Mouse (Mus musculus) MEL (cell line): ENCODE measurements around the gene Nrn1l. TPM values are rescaled to one million over a fixed set of nuclear protein-coding genes. Genes with fewer than 3 reads are reported as not detected.

Experiments used
- DNase-seq: peaks from one replicate; pipeline ENCODE4 v3.0.0; 2011; ENCODE audit warnings: low read depth, low spot score
- H3K27ac ChIP-seq: 2 replicates; pipeline ENCODE4 v1.5.1; 2012; ENCODE audit warnings: low read depth, mild to moderate bottlenecking, control low read depth, low read length, moderate library complexity; ENCODE audit not compliant: control insufficient read depth
- H3K27me3 ChIP-seq, 2 experiments: fragments of 150-350 bp in 1 of 2; sonication (generic) in 1 of 2; 2 replicates each; pipeline ENCODE4 v1.6.1; 2012; ENCODE audit warnings: low read length in 2 of 2, mild to moderate bottlenecking in 2 of 2, improper control_type of control experiment in 1 of 2, moderate library complexity in 1 of 2; ENCODE audit not compliant: insufficient read depth in 2 of 2, control insufficient read depth in 1 of 2
- H3K36me3 ChIP-seq, 2 experiments: 2 replicates each; pipeline ENCODE4 v1.6.1; 2012 to 2014; ENCODE audit warnings: low read length in 2 of 2, improper control_type of control experiment in 1 of 2, inconsistent platforms in 1 of 2, mild to moderate bottlenecking in 1 of 2; ENCODE audit not compliant: insufficient read depth in 2 of 2, control insufficient read depth in 1 of 2
- H3K4me1 ChIP-seq, 2 experiments: fragments of 150-350 bp in 1 of 2; sonication (generic) in 1 of 2; 2 replicates each; pipeline ENCODE4 v1.6.1; 2012; ENCODE audit warnings: low read length in 2 of 2, improper control_type of control experiment in 1 of 2, mild to moderate bottlenecking in 1 of 2; ENCODE audit not compliant: insufficient read depth in 2 of 2, control insufficient read depth in 1 of 2
- H3K4me3 ChIP-seq, 2 experiments: fragments of 150-350 bp in 1 of 2; sonication (generic) in 1 of 2; 2 replicates each; pipeline ENCODE4 v1.5.1; 2012; ENCODE audit warnings: low read depth in 2 of 2, low read length in 2 of 2, mild to moderate bottlenecking in 2 of 2, moderate library complexity in 2 of 2, control low read depth in 1 of 2, improper control_type of control experiment in 1 of 2; ENCODE audit not compliant: control insufficient read depth in 1 of 2, insufficient read depth in 1 of 2
- H3K79me2 ChIP-seq: 2 replicates; pipeline ENCODE4 v1.6.1; 2012; ENCODE audit warnings: mild to moderate bottlenecking, low read length, moderate library complexity; ENCODE audit not compliant: control insufficient read depth, poor library complexity, insufficient read depth
- H3K9ac ChIP-seq: 2 replicates; pipeline ENCODE4 v1.6.1; 2012; ENCODE audit warnings: low read depth, mild to moderate bottlenecking, control low read depth, low read length, moderate library complexity; ENCODE audit not compliant: control insufficient read depth, poor library complexity, severe bottlenecking
- H3K9me3 ChIP-seq: fragments of 150-350 bp; sonication (generic); replicated peaks from 2 replicates; pipeline ENCODE4 v1.6.1; 2012; ENCODE audit warnings: mild to moderate bottlenecking, low read length, improper control_type of control experiment, moderate library complexity; ENCODE audit not compliant: insufficient read depth
- CHD2 ChIP-seq: IDR thresholded peaks from 2 replicates; pipeline ENCODE4 v1.6.1; 2011; ENCODE audit warnings: low read length, improper control_type of control experiment
- CTCF ChIP-seq, 3 experiments: IDR thresholded peaks in 2 of 3; conservative IDR thresholded peaks in 1 of 3; 2 replicates each; pipeline ENCODE4 v1.5.1; 2011 to 2012; ENCODE audit warnings: low read length in 3 of 3, low read depth in 2 of 3, mild to moderate bottlenecking in 2 of 3, improper control_type of control experiment in 1 of 3, inconsistent platforms in 1 of 3, mixed read lengths in 1 of 3, moderate library complexity in 1 of 3; ENCODE audit not compliant: control insufficient read depth in 1 of 3, insufficient read depth in 1 of 3, poor library complexity in 1 of 3, severe bottlenecking in 1 of 3
- ETS1 ChIP-seq: IDR thresholded peaks from 2 replicates; pipeline ENCODE4 v1.6.1; 2012; ENCODE audit warnings: low read depth, mild to moderate bottlenecking, inconsistent platforms, low read length, improper control_type of control experiment, moderate library complexity
- GABPA ChIP-seq: IDR thresholded peaks from 2 replicates; pipeline ENCODE4 v1.6.1; 2012; ENCODE audit warnings: low read depth, mild to moderate bottlenecking, inconsistent platforms, low read length, improper control_type of control experiment, moderate library complexity
- GATA1 ChIP-seq: IDR thresholded peaks from 2 replicates; pipeline ENCODE4 v1.6.1; 2011; ENCODE audit warnings: low read depth, low read length, improper control_type of control experiment
- HCFC1 ChIP-seq: IDR thresholded peaks from 2 replicates; pipeline ENCODE4 v1.6.1; 2012; ENCODE audit warnings: low read depth, mild to moderate bottlenecking, inconsistent platforms, low read length, improper control_type of control experiment, moderate library complexity
- JUND ChIP-seq: IDR thresholded peaks from 2 replicates; pipeline ENCODE4 v1.6.1; 2011; ENCODE audit warnings: low read depth, mild to moderate bottlenecking, improper control_type of control experiment, low read length
- MAFK ChIP-seq: IDR thresholded peaks from 2 replicates; pipeline ENCODE4 v1.6.1; 2011; ENCODE audit warnings: low read depth, mild to moderate bottlenecking, low read length, improper control_type of control experiment, borderline replicate concordance
- MAX ChIP-seq: IDR thresholded peaks from 2 replicates; pipeline ENCODE4 v1.6.1; 2011; ENCODE audit warnings: low read length, improper control_type of control experiment
- MXI1 ChIP-seq: IDR thresholded peaks from 2 replicates; pipeline ENCODE4 v1.6.1; 2011; ENCODE audit warnings: mild to moderate bottlenecking, low read depth, low read length, improper control_type of control experiment
- MYB ChIP-seq: IDR thresholded peaks from 2 replicates; pipeline ENCODE4 v1.6.1; 2011; ENCODE audit warnings: mild to moderate bottlenecking, low read depth, low read length, improper control_type of control experiment
- MYC ChIP-seq: IDR thresholded peaks from 2 replicates; pipeline ENCODE4 v1.6.1; 2011; ENCODE audit warnings: low read depth, mild to moderate bottlenecking, low read length, improper control_type of control experiment, moderate library complexity
- NELFE ChIP-seq: IDR thresholded peaks from 2 replicates; pipeline ENCODE4 v1.6.1; 2011; ENCODE audit warnings: low read depth, low read length, improper control_type of control experiment
- POLR2A ChIP-seq, 2 experiments: IDR thresholded peaks; 2 replicates each; pipeline ENCODE4 v1.6.1; 2011 to 2012; ENCODE audit warnings: low read length in 2 of 2, mild to moderate bottlenecking in 2 of 2, control low read depth in 1 of 2, improper control_type of control experiment in 1 of 2, low read depth in 1 of 2, moderate library complexity in 1 of 2; ENCODE audit not compliant: control insufficient read depth in 1 of 2, insufficient read depth in 1 of 2, poor library complexity in 1 of 2
- POLR2AphosphoS5 ChIP-seq: IDR thresholded peaks from 2 replicates; pipeline ENCODE4 v1.6.1; 2012; ENCODE audit warnings: low read depth, borderline replicate concordance, mild to moderate bottlenecking, inconsistent platforms, low read length, moderate library complexity, mixed read lengths
- SIN3A ChIP-seq: IDR thresholded peaks from 2 replicates; pipeline ENCODE4 v1.6.1; 2012; ENCODE audit warnings: low read length, improper control_type of control experiment, inconsistent platforms
- SMC3 ChIP-seq: IDR thresholded peaks from 2 replicates; pipeline ENCODE4 v1.6.1; 2011; ENCODE audit warnings: low read depth, low read length, improper control_type of control experiment
- TBP ChIP-seq: IDR thresholded peaks from 2 replicates; pipeline ENCODE4 v1.8.0; 2011; ENCODE audit warnings: low read depth, low read length, improper control_type of control experiment
- TCF12 ChIP-seq: IDR thresholded peaks from 2 replicates; pipeline ENCODE4 v1.6.1; 2014; ENCODE audit warnings: low read depth, mild to moderate bottlenecking, inconsistent platforms, low read length, improper control_type of control experiment, moderate library complexity
- UBTF ChIP-seq: IDR thresholded peaks from 2 replicates; pipeline ENCODE4 v1.6.1; 2012; ENCODE audit warnings: low read depth, mild to moderate bottlenecking, inconsistent platforms, low read length, improper control_type of control experiment, moderate library complexity, borderline replicate concordance; ENCODE audit not compliant: insufficient read depth
- USF1 ChIP-seq: IDR thresholded peaks from 2 replicates; pipeline ENCODE4 v1.6.1; 2014; ENCODE audit warnings: low read depth, mild to moderate bottlenecking, inconsistent platforms, low read length, improper control_type of control experiment, moderate library complexity
- USF2 ChIP-seq, 2 experiments: IDR thresholded peaks; 2 replicates each; pipeline ENCODE4 v1.6.1; 2011 to 2012; ENCODE audit warnings: improper control_type of control experiment in 2 of 2, low read length in 2 of 2, borderline replicate concordance in 1 of 2, inconsistent platforms in 1 of 2, low read depth in 1 of 2, mild to moderate bottlenecking in 1 of 2; ENCODE audit not compliant: insufficient read depth in 1 of 2
- ZC3H11A ChIP-seq: IDR thresholded peaks from 2 replicates; pipeline ENCODE4 v1.6.1; 2012; ENCODE audit warnings: low read depth, mild to moderate bottlenecking, inconsistent platforms, low read length, improper control_type of control experiment
- ZKSCAN1 ChIP-seq: IDR thresholded peaks from 2 replicates; pipeline ENCODE4 v1.6.1; 2012; ENCODE audit warnings: low read depth, mild to moderate bottlenecking, inconsistent platforms, low read length, improper control_type of control experiment, moderate library complexity
- ZNF384 ChIP-seq: IDR thresholded peaks from 2 replicates; pipeline ENCODE4 v1.6.1; 2012; ENCODE audit warnings: low read depth, mild to moderate bottlenecking, inconsistent platforms, low read length, improper control_type of control experiment
- polyA plus RNA-seq, 2 experiments: library from polyadenylated mRNA; stranded (reverse) in 1 of 2; unstranded in 1 of 2; fragments of >175 nt in 1 of 2; fragments of >200 nt in 1 of 2; gene quantifications; 2 replicates each; pipeline versions ENCODE4 v1.2.1 to v1.2.4; 2012; ENCODE audit warnings: low replicate concordance in 2 of 2, low read depth in 1 of 2; ENCODE audit not compliant: insufficient read length in 2 of 2, insufficient read depth in 1 of 2, missing spikeins in 1 of 2
- total RNA-seq: library from RNA; depleted of rRNA; stranded (reverse); fragments of 300-350 nt; gene quantifications from 2 replicates; pipeline ENCODE4 v1.2.3, GENCODE M21; 2012

The Nrn1l gene
- total and polyA plus RNA-seq, 3 experiments = 0.39 TPM; not detected in 2

- no peak for TF ChIP-seq MAFK
- no peak for TF ChIP-seq USF2 (IDR thresholded peaks at IDR 0.05; ENCODE audit: borderline replicate concordance in 1 of 2, insufficient read depth in 1 of 2, low read depth in 1 of 2, low read length in 2 of 2)
- 0 out of 2 replicates have a peak, but pooled peaks have one; percentile 1 for TF ChIP-seq SMC3
- TF ChIP-seq POLR2AphosphoS5 = no peak
- no peak for TF ChIP-seq TCF12
- no peak for TF ChIP-seq GABPA
- no peak for TF ChIP-seq ZNF384
- TF ChIP-seq MYC = no peak
- TF ChIP-seq ZC3H11A = no peak
- TF ChIP-seq TBP = peak; percentile 67
- peak; percentile 6 to 21; a peak in 1 of 4 replicates for TF ChIP-seq POLR2A (IDR thresholded peaks at IDR 0.05; ENCODE audit: control insufficient read depth in 1 of 2, insufficient read depth in 1 of 2, low read depth in 1 of 2, low read length in 2 of 2, poor library complexity in 1 of 2)
- TF ChIP-seq CHD2 = no peak
- peak; percentile 70; the same call in 1 of the 2 replicates for TF ChIP-seq UBTF
- no peak for TF ChIP-seq JUND
- TF ChIP-seq NELFE = peak; percentile 45
- no peak for TF ChIP-seq ZKSCAN1
- no peak for TF ChIP-seq MYB
- TF ChIP-seq CTCF (IDR thresholded peaks at IDR 0.05 in 2 of 3, conservative IDR thresholded peaks at IDR 0.05 in 1 of 3; ENCODE audit: control insufficient read depth in 1 of 3, insufficient read depth in 1 of 3, low read depth in 2 of 3, low read length in 3 of 3, poor library complexity in 1 of 3, severe bottlenecking in 1 of 3) = no peak
These were observed 44.3 kb downstream of the Nrn1l start (continued) for GRCm38 (mm10) chr8:105937496-105938305.

- peaks cover 10% of the 10 kb centered on the region for H3K79me2 ChIP-seq
- peak within 1 kb of the TSS; percentile 85 for H3K27ac ChIP-seq
- DNase-seq = peak; percentile 79
- no peaks in the 10 kb centered on the region for H3K9me3 ChIP-seq
- peaks cover 0 to 13% of the 10 kb centered on the region in 2 experiments; a peak in 2 of 4 replicates for H3K36me3 ChIP-seq
- peak; percentile 100 for TF ChIP-seq MXI1
- TF ChIP-seq ZNF384 = no peak
- TF ChIP-seq ETS1 = peak; percentile 72; the same call in 1 of the 2 replicates
- no peak for TF ChIP-seq ZC3H11A
- TF ChIP-seq CTCF (IDR thresholded peaks at IDR 0.05 in 2 of 3, conservative IDR thresholded peaks at IDR 0.05 in 1 of 3; ENCODE audit: control insufficient read depth in 1 of 3, insufficient read depth in 1 of 3, low read depth in 2 of 3, low read length in 3 of 3, poor library complexity in 1 of 3, severe bottlenecking in 1 of 3) = peak in 1 of 3 experiments; percentile 8; a peak in 1 of 6 replicates
- TF ChIP-seq GATA1 = no peak
- TF ChIP-seq MAX = peak; percentile 94
- TF ChIP-seq HCFC1 = peak; percentile 2; the same call in 1 of the 2 replicates
- TF ChIP-seq SIN3A = peak; percentile 95
- TF ChIP-seq USF2 (IDR thresholded peaks at IDR 0.05; ENCODE audit: borderline replicate concordance in 1 of 2, insufficient read depth in 1 of 2, low read depth in 1 of 2, low read length in 2 of 2) = 0 out of 4 replicates have a peak, but pooled peaks of 1 of the 2 experiments have one; percentile 11
- TF ChIP-seq SMC3 = peak; percentile 1; the same call in 1 of the 2 replicates
- peak; percentile 99 for TF ChIP-seq MYC
- TF ChIP-seq USF1 = peak; percentile 74
- peaks cover 4 to 14% of the 10 kb centered on the region in 2 experiments; a peak in 3 of 4 replicates for H3K4me1 ChIP-seq
- H3K27me3 ChIP-seq = no peaks in the 10 kb centered on the region
- peak within 1 kb of the TSS; percentile 91 for H3K9ac ChIP-seq
- H3K4me3 ChIP-seq = peak within 1 kb of the TSS; percentile 67 to 85
These were observed 44.9 kb downstream of the Nrn1l start, which contains the start of gene Psmb10 for GRCm38 (mm10) chr8:105938306-105938669. Psmb10 (minus strand) TSS chr8:105938444.
